Mouse (Mus musculus): Measurements from ENCODE around the gene Fgfr2.
A peak's percentile ranks its signal among the peaks of the same experiment; 100 is the strongest.
"Not testable (repeated sequence)": the region's sequence is repeated elsewhere in the genome, so short reads cannot be mapped to it uniquely, and the experiment has no call there.

The Fgfr2 gene

GRCm38 (mm10) chr7:131411941-131412270 lies 1711.2 kb downstream of the Fgfr2 start:
- no peak for DNase-seq (ENCODE audit: low spot score)

GRCm38 (mm10) chr7:131411221-131411940 lies 1711.8 kb downstream of the Fgfr2 start:
- DNase-seq (ENCODE audit: low spot score) = no peak

GRCm38 (mm10) chr7:131410416-131411058 lies 1712.6 kb downstream of the Fgfr2 start, which contains the start of the genes Ikzf5 and Acadsb:
Gene Ikzf5 (minus strand): TSS chr7:131410521.
Gene Acadsb (plus strand): TSS chr7:131410601.
- peak; percentile 97 for DNase-seq (ENCODE audit: low spot score)

GRCm38 (mm10) chr7:131409988-131410385 lies 1713.2 kb downstream of the Fgfr2 start:
- DNase-seq (ENCODE audit: low spot score) = no peak

GRCm38 (mm10) chr7:131409321-131409987 lies 1713.7 kb downstream of the Fgfr2 start:
- no peak for DNase-seq (ENCODE audit: low spot score)

GRCm38 (mm10) chr7:131391761-131392160 lies 1731.4 kb downstream of the Fgfr2 start:
- not testable (repeated sequence) for DNase-seq (ENCODE audit: low spot score)

- DNase-seq (ENCODE audit: low spot score) = no peak
These were observed 1751.1 kb downstream of the Fgfr2 start for GRCm38 (mm10) chr7:131371880-131372651.

- no peak for DNase-seq (ENCODE audit: low spot score)
These were observed 1751.7 kb downstream of the Fgfr2 start for GRCm38 (mm10) chr7:131371470-131371860.

- DNase-seq (ENCODE audit: low spot score) = peak; percentile 83
These were observed 1752.3 kb downstream of the Fgfr2 start, which contains the start of gene Pstk for GRCm38 (mm10) chr7:131370648-131371469. Gene Pstk (plus strand): TSS chr7:131371141.

GRCm38 (mm10) chr7:131364131-131364530 lies 1759.0 kb downstream of the Fgfr2 start:
- DNase-seq (ENCODE audit: low spot score) = no peak

- DNase-seq (ENCODE audit: low spot score) = peak; percentile 83
These were observed 1760.4 kb downstream of the Fgfr2 start, which contains the start of gene 2310057M21Rik for GRCm38 (mm10) chr7:131362615-131363300. Gene 2310057M21Rik (minus strand): TSS chr7:131362759.

GRCm38 (mm10) chr7:131362269-131362614 lies 1760.9 kb downstream of the Fgfr2 start:
- DNase-seq (ENCODE audit: low spot score) = no peak

GRCm38 (mm10) chr7:131356105-131356504 lies 1767.0 kb downstream of the Fgfr2 start:
- no peak for DNase-seq (ENCODE audit: low spot score)

- no peak for DNase-seq (ENCODE audit: low spot score)
These were observed 1777.2 kb downstream of the Fgfr2 start for GRCm38 (mm10) chr7:131345856-131346541.

- DNase-seq (ENCODE audit: low spot score) = no peak
These were observed 1785.6 kb downstream of the Fgfr2 start for GRCm38 (mm10) chr7:131337502-131338068.

- DNase-seq (ENCODE audit: low spot score) = no peak
These were observed 1789.6 kb downstream of the Fgfr2 start, which contains the start of gene Fam24a for GRCm38 (mm10) chr7:131333564-131333963. Gene Fam24a (plus strand): TSS chr7:131333864.

GRCm38 (mm10) chr7:131331688-131332087 lies 1791.5 kb downstream of the Fgfr2 start:
- DNase-seq (ENCODE audit: low spot score) = no peak

GRCm38 (mm10) chr7:131329416-131329815 lies 1793.7 kb downstream of the Fgfr2 start, which contains the start of gene Fam24b:
Gene Fam24b (minus strand): TSS chr7:131329516.
- DNase-seq (ENCODE audit: low spot score) = no peak

- no peak for DNase-seq (ENCODE audit: low spot score)
These were observed 1796.1 kb downstream of the Fgfr2 start for GRCm38 (mm10) chr7:131327054-131327453.

GRCm38 (mm10) chr7:131322192-131322591 lies 1801.0 kb downstream of the Fgfr2 start, which contains the start of gene Cuzd1:
Gene Cuzd1 (minus strand): TSS chr7:131322292.
- no peak for DNase-seq (ENCODE audit: low spot score)
